Mouse (Mus musculus) cortical plate, adult 2 months (tissue): ENCODE measurements around the gene Cd4. TPM values are rescaled to one million over a fixed set of nuclear protein-coding genes. Genes with fewer than 3 reads are reported as not detected.

Experiments
- H3K27ac ChIP-seq: fragments of 200-500 bp; 2 replicates; pipeline ENCODE4 v1.5.1; 2012; ENCODE audit warnings: low read length, control low read depth, inconsistent platforms; ENCODE audit not compliant: insufficient read depth
- H3K4me1 ChIP-seq: fragments of 200-500 bp; 2 replicates; pipeline ENCODE4 v1.6.1; 2011; ENCODE audit warnings: low read length; ENCODE audit not compliant: control insufficient read depth, insufficient read depth
- H3K4me3 ChIP-seq: fragments of 200-500 bp; 2 replicates; pipeline ENCODE4 v1.5.1; 2011; ENCODE audit warnings: mild to moderate bottlenecking, low read length, control low read depth; ENCODE audit not compliant: insufficient read depth
- CTCF ChIP-seq: fragments of 200-500 bp; IDR thresholded peaks from 2 replicates; pipeline ENCODE4 v1.5.1; 2011; ENCODE audit warnings: mild to moderate bottlenecking, control low read depth, low read length; ENCODE audit not compliant: insufficient read depth; ENCODE audit errors: extremely low read depth
- POLR2A ChIP-seq: fragments of 200-500 bp; IDR thresholded peaks from 2 replicates; pipeline ENCODE4 v1.6.1; 2011; ENCODE audit warnings: mild to moderate bottlenecking, low read length, control low read depth; ENCODE audit not compliant: insufficient read depth; ENCODE audit errors: extremely low read depth
- polyA plus RNA-seq: library from polyadenylated mRNA; depleted of rRNA; stranded (reverse); fragments of >200 nt; gene quantifications from 2 replicates; pipeline ENCODE4 v1.2.3, GENCODE M21; 2012

The Cd4 gene
- polyA plus RNA-seq, 1 experiment, result 4.7 TPM

DNA sequence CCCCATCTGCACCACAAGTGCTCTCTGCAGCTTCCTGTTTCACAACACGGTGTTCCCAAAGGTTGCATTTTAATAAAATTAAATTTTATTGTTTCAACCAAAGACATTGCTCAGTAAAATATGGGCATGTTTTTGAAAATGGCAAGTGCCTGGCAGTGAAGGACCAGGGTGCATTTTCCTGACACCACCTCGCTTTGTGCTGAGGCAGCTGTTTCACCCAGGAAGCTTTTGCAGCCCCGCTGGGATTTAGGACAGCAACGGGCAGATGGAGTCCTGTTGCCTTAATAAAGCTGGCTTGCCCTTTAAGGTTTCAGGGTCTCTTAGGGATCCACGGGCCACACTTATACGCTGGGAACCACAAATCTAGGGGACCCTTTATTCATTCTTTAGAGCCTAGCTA, 3.0 kb upstream of the Cd4 start:
- no peak overlapping the region for H3K27ac ChIP-seq
- H3K4me1 ChIP-seq, result no peaks in the 10 kb centered on the region
- no peak overlapping the region for H3K4me3 ChIP-seq
- no peak for TF ChIP-seq CTCF
- TF ChIP-seq POLR2A, result no peak

GRCm38 (mm10) chr6:124888555-124889125, 619 bp upstream of the Cd4 start:
- H3K4me3 ChIP-seq, result no peak overlapping the region
- TF ChIP-seq CTCF (no peak), POLR2A (no peak)
- no peak overlapping the region for H3K27ac ChIP-seq

GRCm38 (mm10) chr6:124885956-124886381, 2.1 kb downstream of the Cd4 start:
- no peak overlapping the region for H3K4me3 ChIP-seq
- no peak for TF ChIP-seq CTCF
- no peaks in the 10 kb centered on the region for H3K4me1 ChIP-seq
- no peak overlapping the region for H3K27ac ChIP-seq

More at GRCm38 (mm10) chr6:124888555-124889125, 619 bp upstream of the Cd4 start:
- H3K4me1 ChIP-seq, result no peaks in the 10 kb centered on the region

- TF ChIP-seq POLR2A (no peak), CTCF (no peak)
- H3K4me1 ChIP-seq, result no peaks in the 10 kb centered on the region
- H3K27ac ChIP-seq, result no peak overlapping the region
- no peak overlapping the region for H3K4me3 ChIP-seq
Observed at GRCm38 (mm10) chr6:124884714-124885500, 3.1 kb downstream of the Cd4 start.

DNA sequence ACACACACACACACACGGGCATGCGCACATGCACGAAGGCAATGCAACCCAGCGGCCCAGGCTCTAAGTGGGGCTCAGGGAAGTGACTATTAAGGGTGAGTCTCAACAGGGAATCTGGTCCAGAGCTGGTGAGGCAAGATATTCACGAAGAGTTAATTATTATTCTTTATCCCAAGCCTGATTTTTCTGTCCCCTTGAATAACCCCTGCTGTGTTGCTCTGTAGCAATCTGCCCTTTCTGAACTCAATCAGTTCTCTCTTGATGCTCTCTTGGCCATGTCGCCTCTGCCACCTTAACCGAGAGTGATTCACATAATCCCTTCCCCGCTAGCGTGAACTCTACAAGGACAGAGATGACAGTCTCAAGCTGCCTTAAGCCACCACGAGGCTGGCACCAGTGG, 4.7 kb downstream of the Cd4 start:
- H3K4me1 ChIP-seq, result no peaks in the 10 kb centered on the region
- TF ChIP-seq POLR2A (no peak), CTCF (no peak)
- no peak overlapping the region for H3K27ac ChIP-seq
- no peak overlapping the region for H3K4me3 ChIP-seq

DNA sequence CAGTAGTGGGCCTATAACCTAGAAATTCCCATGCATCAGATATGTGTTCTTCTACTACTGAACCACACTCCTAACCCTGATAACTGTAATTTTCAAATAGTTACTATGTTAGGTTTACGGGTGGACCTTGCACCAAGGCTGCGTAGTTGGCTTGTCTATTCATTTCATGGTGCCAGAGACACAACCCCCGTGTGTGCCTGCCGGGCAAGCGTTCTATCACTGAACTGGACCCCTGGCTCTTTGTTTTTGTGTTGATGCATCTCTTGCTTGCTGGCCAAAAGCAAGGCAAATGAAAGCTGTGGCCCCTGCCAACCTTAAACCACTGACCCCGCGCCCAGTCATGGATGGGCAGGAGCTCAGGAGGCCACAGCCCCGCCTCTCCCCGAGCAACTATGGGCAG, 6.2 kb downstream of the Cd4 start:
- no peaks in the 10 kb centered on the region for H3K4me1 ChIP-seq
- no peak overlapping the region for H3K4me3 ChIP-seq
- TF ChIP-seq POLR2A (no peak), CTCF (no peak)

DNA sequence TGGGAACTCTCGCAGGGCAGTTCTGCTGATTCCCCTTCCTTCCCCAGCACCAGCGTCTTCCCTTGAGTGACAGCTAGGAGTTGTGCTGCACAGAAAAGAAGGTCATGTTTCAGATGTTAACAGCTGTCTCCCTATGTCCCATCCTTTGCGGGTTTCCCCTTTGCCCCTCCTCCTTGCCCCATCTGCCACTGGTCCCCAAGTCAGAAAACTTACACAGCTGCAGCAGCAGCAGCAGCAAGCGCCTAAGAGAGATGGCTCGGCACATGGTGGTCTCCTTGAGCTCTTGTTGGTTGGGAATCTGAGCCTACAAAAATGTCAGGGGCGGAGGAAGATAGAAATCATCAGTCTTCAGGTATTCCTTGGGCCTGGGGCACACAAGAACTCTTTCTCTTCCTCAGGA, 8.6 kb downstream of the Cd4 start:
- Histone ChIP-seq H3K27ac (no peak overlapping the region), H3K4me1 (no peaks in the 10 kb centered on the region)
- TF ChIP-seq POLR2A (no peak), CTCF (no peak)

More for the DNA sequence above, 6.2 kb downstream of the Cd4 start:
- H3K27ac ChIP-seq, result no peak overlapping the region

GRCm38 (mm10) chr6:124874348-124874747, 13.7 kb downstream of the Cd4 start:
- no peak for TF ChIP-seq POLR2A
- H3K4me1 ChIP-seq, result 0 out of 2 replicates have a peak, but pooled peaks cover 2% of the 10 kb centered on the region
- no peak overlapping the region for H3K4me3 ChIP-seq

More for the DNA sequence above, 8.6 kb downstream of the Cd4 start:
- H3K4me3 ChIP-seq, result no peak overlapping the region

GRCm38 (mm10) chr6:124866560-124866959, 21.5 kb downstream of the Cd4 start:
- TF ChIP-seq POLR2A (no peak), CTCF (no peak)
- 0 out of 2 replicates have a peak, but pooled peaks cover 3% of the 10 kb centered on the region for H3K4me1 ChIP-seq
- no peak overlapping the region for H3K27ac ChIP-seq
- H3K4me3 ChIP-seq, result no peak overlapping the region

More at GRCm38 (mm10) chr6:124874348-124874747, 13.7 kb downstream of the Cd4 start:
- H3K27ac ChIP-seq, result no peak overlapping the region
